Mouse (Mus musculus): Measurements from ENCODE around the gene Ms4a18.
"Not testable (repeated sequence)": the region's sequence is repeated elsewhere in the genome, so short reads cannot be mapped to it uniquely, and the experiment has no call there.

Gene Ms4a18

DNA sequence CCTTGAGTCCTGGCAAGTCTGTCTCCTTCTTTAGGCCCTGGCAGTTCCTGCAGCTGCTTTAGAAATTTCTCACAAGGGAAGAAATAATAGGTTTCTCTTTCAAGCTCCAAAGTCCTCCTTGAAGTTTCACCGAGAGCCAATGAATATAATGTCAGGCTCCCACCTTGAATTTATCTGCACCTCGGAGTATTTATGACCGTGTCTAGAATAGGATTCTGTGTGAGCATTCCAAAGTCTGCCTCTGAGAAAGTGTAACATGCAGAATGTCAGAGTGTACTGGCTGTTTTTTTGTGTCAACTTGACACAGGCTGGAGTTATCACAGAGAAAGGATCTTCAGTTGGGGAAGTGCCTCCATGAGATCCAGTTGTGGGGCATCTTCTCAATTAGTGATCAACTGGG lies at the start of gene Ms4a18:
Ms4a18 (minus strand) TSS at position 141 of the 400 bp plus-strand sequence.
- no peak for DNase-seq (ENCODE audit: low spot score)

DNA sequence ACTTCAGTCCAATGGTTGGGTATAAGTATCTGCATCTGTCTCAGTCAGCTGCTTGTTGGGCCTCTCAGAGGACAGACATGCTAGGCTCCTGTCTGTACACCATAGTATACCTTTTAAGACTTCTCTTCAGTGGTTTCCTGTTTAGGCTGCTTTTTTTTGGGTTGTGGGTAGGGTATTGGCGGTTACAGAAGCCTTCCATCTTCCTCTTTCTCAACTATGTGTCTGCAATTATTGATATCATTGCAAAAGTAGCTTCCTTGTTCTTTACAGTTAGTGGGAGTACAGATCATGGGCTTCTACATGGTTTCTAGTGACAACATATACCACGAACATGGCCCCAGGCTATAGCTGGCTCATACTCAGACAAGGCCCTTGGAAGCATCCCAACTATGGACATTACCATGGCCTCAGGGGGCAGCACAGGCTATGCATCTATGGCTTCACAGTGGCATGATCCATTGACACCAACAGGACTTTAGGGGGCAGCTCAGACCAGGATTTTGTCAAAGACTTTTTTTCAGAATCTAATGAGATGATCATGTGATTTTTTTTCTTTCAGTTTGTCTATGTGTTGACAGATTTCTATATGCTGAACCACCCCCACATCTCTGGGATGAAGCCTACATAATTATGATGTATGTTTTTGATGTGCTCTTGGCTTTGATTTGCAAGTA lies 47.5 kb upstream of the Ms4a18 start:
- DNase-seq (ENCODE audit: low spot score), result no peak

DNA sequence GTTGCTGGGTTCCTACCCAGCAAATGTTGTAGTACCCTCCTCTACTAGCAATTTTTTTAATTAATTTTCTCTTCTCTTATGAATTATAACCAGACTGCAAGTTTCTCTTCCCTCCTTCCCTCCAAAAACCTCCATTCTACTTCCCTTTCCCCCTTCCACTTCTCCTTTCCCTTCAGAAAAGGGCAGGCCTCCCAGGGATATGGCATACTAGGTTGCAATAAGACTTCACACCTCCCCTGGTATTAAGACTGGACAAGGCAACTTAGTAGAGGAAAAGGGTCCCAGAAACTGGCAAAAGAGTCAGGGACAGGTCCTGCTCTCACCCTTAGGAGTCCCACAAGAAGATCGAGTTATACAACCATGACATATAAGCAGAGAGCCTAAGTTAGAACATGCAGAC lies 43.1 kb upstream of the Ms4a18 start:
- DNase-seq (ENCODE audit: low spot score), result no peak

DNA sequence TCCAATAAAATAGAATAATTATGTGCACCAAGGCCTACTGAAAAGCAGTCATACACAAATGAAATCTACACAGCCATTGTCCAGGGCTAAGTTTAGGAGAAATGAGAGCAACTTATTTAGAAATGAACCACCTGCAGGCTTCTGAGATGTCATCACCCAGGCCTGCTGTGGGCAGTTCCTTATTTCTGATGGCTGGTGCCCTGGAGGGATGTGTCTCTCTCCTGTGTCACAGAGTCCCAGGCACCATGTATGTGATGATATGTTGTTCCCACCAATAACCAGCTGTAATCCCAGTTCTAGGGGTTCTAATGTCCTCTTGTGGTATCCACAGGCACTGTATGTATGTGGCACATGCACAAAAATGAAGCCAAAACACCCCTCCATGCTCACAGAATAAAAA lies 42.1 kb upstream of the Ms4a18 start:
- no peak for DNase-seq (ENCODE audit: low spot score)

DNA sequence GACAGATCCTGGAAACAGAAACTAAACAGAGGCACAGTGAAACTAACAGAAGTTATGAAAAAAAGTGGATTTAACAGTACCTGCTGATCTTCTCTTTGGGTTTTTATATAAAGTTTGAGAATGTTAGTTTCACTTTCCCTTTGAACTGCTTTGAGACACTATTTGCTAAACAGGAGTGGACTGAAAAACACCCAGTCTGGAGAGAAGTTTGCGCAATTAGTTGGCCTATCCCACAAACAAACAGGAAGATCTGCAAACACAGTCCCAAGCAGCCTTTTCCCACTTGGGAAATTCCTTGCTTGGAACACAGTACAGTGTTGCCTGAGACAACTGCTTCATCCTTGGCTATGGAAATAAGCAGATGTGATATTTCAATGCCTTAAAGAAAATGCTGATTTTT lies 37.9 kb upstream of the Ms4a18 start:
- DNase-seq (ENCODE audit: low spot score), result not testable (repeated sequence)

DNA sequence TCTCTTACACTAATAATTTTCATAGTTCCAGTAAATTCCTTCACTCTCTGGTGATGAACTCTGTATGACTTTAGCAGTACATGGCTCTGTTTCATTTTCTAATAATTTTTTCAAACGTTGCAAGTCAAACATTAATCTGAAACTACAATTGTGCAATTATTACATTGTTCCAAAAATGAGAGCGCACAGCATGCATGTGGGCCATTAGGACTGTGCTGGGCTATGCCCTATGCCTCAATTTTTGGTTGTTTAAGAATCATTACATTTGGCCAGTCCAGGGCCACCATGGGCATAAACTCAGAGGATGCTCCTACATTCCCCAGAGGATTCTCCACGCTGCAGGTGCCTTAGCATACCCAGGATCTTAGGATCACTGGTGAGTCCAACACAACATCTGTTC lies 35.4 kb upstream of the Ms4a18 start:
- DNase-seq (ENCODE audit: low spot score), result no peak

DNA sequence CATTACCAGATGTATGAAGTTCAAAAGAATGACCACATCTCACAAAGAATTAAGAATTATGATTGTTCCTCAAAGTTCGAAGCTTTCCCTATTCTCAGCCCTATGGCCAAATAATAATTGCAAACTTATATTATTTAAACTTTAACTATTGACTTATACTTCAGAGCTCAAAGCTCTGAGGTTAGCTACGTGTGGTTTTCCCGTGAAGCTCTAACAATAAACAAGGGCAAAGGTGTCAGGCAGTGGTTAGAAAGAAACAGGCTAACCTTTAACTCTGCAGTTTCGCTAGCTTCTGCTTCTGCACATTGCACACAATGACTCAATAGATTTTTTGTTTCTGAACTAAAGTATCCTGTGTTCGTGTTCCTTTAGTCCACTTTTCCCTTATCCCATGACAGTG lies 35.0 kb upstream of the Ms4a18 start:
- no peak for DNase-seq (ENCODE audit: low spot score)

DNA sequence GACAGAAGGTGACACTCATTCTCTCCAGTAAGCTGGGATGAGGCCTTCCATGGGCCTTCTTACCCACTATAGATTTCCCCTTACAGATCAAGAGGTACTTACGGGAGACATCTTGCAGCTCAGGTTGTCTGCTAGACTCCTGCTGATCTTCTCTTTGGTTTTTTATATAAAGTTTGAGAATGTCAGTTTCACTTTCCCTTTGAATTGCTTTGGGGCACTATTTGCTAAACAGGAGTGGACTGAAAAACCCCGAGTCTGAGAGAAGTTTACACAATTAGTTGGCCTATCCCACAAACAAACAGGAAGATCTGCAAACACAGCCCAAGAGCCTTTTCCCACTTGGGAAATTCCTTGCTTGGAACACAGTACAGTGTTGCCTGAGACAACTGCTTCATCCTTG lies 32.5 kb upstream of the Ms4a18 start:
- DNase-seq (ENCODE audit: low spot score), result no peak

DNA sequence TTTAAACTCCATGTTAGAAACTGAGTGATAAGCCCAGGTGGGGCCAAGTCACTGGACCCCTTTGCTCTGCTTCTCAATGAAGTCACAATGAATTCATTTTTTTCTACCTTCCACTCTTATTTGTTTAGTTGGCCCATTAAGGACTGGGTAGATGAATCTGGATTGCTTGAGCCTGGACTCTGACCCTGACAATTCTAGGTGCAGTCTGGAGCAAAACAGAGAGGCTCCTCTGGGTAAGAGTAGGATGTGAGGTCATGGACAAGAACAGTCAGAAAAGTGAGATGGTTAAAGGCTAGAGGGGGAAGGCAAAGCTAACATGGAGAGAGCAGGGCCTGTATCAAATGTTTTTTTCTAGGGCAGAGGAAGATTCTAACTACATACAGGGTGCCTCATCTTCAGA lies 31.6 kb upstream of the Ms4a18 start:
- no peak for DNase-seq (ENCODE audit: low spot score)

DNA sequence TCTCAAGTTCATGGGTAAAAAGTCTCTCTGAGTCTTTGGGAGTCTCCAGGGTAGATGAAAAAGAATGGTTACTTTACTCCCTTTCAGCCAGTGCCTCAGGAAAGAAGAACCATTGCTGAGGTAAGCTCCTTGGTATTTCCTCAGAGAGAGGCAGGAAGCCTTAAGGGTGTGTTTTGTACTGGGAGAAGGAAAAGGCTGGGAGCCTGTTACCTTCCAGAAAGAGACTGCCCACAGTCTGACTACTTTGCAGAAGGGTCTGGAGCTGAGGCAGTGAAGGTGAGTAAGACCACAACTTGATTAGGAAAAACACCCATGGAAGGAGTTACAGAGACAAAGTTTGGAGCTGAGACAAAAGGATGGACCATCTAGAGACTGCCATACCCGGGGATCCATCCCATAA lies 30.7 kb upstream of the Ms4a18 start:
- no peak for DNase-seq (ENCODE audit: low spot score)

DNA sequence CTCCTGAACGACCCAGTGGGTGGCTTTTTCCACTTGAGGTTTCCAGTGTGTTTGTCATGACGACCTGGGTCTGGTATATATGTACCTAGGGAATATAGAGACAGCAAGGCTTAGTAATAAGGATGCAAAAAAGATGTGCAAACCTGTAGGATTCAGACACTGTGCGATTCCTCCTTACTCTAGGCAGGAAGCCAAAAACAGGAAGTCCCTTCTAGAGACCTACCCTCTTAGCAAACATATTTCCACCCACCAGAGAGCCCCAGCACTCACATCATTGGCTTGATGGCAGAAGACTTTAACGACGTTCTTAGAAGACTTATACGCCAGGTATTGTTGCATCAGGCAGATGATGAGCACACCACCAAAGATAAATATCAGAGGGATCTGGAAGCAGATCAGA lies 30.2 kb upstream of the Ms4a18 start:
- no peak for DNase-seq (ENCODE audit: low spot score)

DNA sequence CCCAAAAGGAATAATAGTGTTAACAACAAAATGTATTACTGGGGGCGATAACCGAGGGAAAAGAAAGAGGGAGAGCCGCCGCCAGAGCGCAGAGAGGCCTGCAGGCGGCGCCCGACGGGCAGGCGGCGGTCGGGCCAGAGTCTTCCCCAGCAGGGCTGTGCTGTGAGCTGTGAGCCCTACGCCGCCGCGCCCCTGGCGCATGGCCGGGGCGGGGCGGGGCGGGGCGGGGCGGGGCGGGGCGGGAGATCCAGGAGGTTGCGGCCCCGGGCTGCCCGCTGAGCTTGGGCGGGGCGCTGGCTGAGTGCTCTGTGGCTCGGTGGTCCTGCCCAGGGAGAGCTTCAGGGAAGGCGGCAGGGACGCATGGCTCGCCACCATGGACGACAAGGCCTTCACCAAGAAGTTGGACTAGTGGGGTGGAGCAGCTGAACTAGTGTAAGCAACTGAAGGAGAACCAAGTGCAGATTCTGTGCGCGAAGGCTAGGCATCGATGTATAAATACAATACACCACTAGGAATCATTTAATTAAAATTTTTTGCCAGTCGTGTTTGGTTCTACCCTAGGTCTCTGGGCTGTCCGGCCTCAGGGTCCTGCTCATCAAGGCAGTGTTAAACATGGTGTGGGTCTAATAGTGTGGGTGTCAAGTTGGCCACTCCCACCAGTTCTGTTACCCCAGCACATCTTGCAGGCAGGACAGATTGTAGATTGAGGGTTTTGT lies 27.3 kb upstream of the Ms4a18 start:
- DNase-seq (ENCODE audit: low spot score), result no peak

DNA sequence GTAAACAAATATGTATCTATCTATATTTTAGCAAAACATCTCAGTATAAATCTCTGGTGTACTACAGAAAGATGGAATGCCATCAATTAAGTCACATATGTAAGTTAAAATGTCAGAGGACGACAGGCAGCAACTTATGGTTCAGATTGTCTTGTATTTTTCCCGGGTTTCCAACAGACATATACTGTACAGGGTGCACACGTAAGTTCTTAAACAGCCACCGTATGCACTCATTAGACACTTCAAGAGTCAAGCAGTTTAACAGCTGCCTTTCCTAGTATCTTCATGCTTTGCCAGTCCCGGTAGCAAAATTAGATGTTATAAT lies 26.8 kb upstream of the Ms4a18 start:
- no peak for DNase-seq (ENCODE audit: low spot score)

DNA sequence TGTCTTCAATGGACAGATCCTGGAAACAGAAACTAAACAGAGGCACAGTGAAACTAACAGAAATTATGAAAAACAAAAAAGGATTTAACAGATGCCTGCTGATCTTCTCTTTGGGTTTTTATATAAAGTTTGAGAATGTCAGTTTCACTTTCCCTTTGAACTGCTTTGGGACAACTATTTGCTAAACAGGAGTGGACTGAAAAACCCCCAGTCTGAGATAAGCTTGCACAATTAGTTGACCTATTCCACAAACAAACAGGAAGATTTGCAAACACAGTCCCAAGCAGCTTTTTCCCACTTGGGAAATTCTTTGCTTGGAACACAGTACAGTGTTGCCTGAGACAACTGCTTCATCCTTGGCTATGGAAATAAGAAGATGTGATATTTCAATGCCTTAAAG lies 19.7 kb upstream of the Ms4a18 start:
- DNase-seq (ENCODE audit: low spot score), result no peak

DNA sequence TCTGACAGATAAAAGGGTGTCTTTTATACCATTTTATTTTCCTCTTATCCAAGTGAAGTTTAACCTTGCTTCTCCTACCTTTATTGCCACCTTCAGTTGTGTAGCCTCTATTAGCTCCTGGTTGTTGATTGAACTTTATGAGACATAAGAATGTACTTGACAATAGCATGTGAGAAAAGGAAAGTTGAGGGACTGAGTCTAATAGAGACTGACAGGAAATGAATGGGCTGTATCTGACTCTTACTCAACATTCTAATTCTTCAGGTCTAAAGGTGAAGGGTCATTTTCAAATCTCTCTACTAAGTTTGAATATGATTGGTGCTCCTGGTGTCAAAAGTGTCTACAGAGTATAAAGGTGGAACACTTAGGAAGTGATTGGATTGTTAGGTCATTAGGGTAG lies 4.6 kb upstream of the Ms4a18 start:
- no peak for DNase-seq (ENCODE audit: low spot score)

DNA sequence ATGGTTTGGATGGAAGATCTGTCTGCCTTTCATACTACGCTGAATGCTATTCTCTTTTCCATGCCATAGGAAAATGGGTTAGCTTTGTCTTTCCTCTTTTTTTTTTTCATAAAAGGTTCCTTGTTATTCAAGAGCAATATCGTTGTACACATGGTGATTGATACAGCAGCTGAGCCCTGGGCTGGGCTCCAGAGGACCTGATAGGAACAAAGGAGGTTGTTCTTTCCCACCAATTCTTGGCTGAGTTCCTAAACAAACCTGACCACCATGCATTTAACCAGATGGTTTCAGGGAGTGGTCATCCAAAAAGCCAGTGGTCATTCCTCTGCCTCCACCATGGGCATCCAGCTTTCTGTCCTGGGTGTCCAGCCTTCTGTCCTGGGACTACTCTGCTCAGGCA lies 580 bp downstream of the Ms4a18 start:
- no peak for DNase-seq (ENCODE audit: low spot score)

DNA sequence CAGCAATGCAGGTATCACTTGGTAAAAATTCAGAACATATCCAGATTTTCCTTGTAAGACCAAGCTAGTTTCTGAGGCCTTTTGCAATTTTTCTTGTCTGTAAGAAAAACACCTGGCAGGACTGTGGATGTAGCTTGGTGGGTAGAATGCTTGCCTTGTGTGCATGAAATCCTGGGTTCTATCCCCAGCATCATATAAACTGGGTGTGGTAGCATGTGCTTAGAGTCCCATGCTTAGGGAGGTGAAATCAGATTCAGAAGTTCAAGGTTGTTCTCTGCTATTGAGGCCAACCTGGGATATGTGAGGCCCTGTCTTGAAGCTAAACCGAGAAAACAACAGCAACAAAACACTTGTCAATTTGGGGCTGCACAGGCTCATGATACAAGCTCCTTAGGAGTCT lies 1.8 kb downstream of the Ms4a18 start:
- DNase-seq (ENCODE audit: low spot score), result no peak

DNA sequence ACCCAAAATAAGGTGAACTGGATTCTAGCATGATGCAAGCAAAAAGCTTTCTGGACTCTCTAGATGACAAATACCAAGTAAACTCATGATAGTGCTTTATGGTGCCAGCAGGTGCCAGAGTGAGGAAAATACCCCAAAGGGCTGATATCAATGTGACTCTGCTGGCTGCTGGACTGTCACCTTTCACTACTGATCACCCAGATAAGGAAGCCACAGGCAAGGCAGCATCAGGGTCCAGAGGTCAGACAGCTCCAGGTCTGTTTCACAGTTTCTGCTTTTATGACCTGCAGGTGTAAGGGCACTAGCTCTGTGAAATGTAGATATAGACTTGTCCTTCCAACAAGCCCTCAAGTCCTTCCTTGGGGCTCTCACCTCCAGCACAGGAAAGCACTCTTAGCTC lies 2.4 kb downstream of the Ms4a18 start:
- DNase-seq (ENCODE audit: low spot score), result no peak

DNA sequence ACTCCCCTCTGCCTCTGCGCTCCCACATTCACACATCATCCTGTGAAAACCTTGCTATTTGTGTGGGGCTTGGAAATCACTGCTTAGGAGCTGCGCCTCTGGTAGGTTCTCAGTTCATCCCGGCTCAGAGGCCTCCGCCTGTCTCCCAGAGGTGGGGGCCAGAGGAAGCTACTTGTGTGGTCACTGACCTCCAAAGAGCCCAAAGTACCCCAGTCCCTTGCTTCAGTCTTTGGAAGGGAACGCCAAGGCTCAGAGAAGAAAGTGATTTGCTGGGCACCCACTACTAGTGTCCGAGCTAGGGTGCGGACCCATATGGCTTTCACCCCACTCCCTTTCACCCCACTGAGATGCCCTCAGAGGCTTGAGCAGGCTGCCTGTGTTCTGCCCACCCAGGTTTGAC lies 24.7 kb downstream of the Ms4a18 start, which contains the start of gene Ms4a15:
Ms4a15 (minus strand) TSS at position 101 of the 400 bp plus-strand sequence.
- no peak for DNase-seq (ENCODE audit: low spot score)

DNA sequence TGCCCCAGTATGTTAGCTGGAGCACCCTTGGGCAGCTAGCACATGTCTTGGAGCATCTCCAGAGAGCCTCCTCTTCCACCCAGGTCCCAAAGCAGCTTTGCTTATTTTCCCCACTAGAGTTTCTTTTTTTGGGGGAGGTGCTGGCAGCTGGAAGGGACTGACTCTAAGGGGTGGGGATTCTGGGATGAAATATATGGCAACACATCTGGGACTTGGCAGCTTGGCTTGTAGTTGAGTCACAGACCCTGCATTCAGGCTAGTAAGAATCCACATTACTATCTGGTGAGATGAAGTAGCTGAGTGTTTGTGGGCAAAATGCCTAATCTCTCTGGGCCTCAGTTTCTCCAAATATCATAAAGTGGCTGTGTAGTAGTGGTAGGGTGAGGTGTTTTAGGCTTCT lies 25.9 kb downstream of the Ms4a18 start:
- no peak for DNase-seq (ENCODE audit: low spot score)

DNA sequence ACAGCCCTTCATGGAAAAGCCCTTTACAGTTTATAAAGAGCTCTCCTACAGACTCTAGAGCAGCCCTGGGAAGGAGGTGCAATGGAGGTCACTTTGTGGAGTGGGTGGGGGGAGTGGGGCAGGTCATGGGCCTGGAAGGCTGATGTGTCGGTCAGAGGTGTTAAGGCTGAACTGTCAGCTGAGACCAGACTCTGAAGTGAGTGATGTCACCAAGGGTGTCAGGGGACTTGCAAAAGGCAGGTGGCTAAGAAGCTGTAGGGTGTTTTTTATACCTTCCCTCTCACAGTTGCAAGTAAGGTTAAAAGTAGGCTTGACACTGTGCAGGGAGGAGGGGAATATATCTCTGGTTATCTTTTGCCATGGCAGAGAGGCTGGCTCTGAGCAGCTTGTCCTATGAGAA lies 27.1 kb downstream of the Ms4a18 start:
- no peak for DNase-seq (ENCODE audit: low spot score)

DNA sequence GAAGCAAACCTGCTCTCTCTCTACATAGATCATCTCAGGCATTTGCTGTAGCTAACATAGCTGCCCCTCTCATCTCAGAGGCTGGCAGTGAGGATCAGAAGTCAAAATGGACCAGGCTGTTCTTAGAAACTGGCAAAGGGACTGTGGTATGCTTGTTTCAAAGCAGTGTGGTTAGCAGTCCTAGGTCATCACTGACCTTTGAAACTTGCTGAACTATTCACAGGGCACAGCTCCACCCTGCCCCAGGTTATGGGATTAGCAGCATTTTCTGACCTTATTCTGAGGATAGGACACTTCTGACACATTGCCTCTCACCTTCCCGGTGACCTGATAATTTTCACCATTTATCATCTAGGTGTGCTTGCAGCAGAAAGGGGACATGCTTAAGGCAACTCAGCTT lies 29.3 kb downstream of the Ms4a18 start:
- DNase-seq (ENCODE audit: low spot score), result no peak

DNA sequence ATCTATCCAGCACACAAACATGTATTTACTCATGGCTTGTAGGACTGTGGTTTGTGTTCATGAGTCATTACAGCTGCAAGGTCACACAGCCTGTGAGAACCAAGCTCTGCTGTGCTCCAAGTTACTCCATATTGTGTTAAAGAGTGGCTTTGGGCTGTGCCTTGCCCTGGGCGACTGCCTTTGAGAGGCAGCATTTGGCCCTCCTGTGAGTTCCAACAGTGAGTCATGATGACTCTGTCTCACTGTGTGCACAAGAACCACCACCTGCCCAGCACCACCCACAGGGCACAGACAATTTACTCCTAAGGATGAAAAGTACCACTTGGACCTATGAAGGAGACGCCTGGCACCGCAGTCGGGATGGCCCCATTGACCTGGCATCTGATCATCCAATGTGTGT lies 31.9 kb downstream of the Ms4a18 start:
- no peak for DNase-seq (ENCODE audit: low spot score)

DNA sequence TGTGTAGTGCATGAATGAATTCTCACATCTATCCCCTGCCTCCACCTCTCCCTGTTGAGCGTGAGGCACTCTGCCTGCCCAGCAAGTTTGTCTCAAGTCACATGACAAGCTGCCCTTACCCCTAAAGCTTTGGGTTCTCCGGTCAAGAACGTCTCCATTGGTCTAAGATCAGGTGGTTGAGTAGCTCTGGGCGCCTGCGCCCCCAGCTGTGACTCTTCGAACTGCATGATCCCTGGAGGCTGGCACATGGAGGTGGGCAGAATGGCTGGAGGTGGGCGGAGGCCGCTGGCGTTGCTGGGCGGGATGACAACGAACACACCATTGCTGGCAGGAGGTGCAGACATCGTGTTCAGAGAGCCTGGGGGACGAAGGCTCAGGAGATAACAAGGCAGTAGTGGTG lies 33.3 kb downstream of the Ms4a18 start:
- DNase-seq (ENCODE audit: low spot score), result no peak
